Mouse (Mus musculus) heart, postnatal 0 days (tissue): ENCODE results near the gene Ssbp3.

ENCODE experiments used
- CTCF ChIP-seq: IDR thresholded peaks from 2 replicates; pipeline ENCODE4 v1.5.1; 2016; ENCODE audit warnings: antibody characterized with exemption, control low read depth, low read depth
- EP300 ChIP-seq: IDR thresholded peaks from 2 replicates; pipeline ENCODE4 v1.6.1; 2016; ENCODE audit warnings: antibody characterized with exemption, low read depth

- TF ChIP-seq EP300, result no peak
- TF ChIP-seq CTCF, result no peak
These were observed 96.9 kb downstream of the Ssbp3 start for GRCm38 (mm10) chr4:107007359-107007758.
